Mouse (Mus musculus) bone marrow macrophage, adult 2 months (primary cell): Measurements from ENCODE around the gene Mecp2. TPM values are rescaled to one million over a fixed set of nuclear protein-coding genes. Genes with fewer than 3 reads are reported as not detected.

Experiments used
- H3K27ac ChIP-seq: 2 replicates; pipeline ENCODE4 v1.5.1; 2012; ENCODE audit warnings: low read depth, low read length; ENCODE audit not compliant: insufficient read depth
- H3K4me1 ChIP-seq: 2 replicates; pipeline ENCODE4 v1.6.1; 2012; ENCODE audit warnings: low read length; ENCODE audit not compliant: control insufficient read depth, insufficient read depth
- H3K4me3 ChIP-seq: 2 replicates; pipeline ENCODE4 v1.5.1; 2012; ENCODE audit warnings: mild to moderate bottlenecking, low read length, moderate library complexity; ENCODE audit not compliant: insufficient read depth
- CTCF ChIP-seq: IDR thresholded peaks from 2 replicates; pipeline ENCODE4 v1.5.1; 2012; ENCODE audit warnings: low read depth, mild to moderate bottlenecking, low read length, moderate library complexity
- POLR2A ChIP-seq: IDR thresholded peaks from 2 replicates; pipeline ENCODE4 v1.6.1; 2012; ENCODE audit warnings: mild to moderate bottlenecking, low read depth, low read length, borderline replicate concordance
- polyA plus RNA-seq: library from polyadenylated mRNA; stranded (reverse); fragments of >200 nt; gene quantifications from 2 replicates; pipeline ENCODE4 v1.2.4, GENCODE M21; 2012; ENCODE audit not compliant: missing spikeins, insufficient read depth, insufficient read length

The Mecp2 gene
- polyA plus RNA-seq, 1 experiment: 26.2 TPM

DNA sequence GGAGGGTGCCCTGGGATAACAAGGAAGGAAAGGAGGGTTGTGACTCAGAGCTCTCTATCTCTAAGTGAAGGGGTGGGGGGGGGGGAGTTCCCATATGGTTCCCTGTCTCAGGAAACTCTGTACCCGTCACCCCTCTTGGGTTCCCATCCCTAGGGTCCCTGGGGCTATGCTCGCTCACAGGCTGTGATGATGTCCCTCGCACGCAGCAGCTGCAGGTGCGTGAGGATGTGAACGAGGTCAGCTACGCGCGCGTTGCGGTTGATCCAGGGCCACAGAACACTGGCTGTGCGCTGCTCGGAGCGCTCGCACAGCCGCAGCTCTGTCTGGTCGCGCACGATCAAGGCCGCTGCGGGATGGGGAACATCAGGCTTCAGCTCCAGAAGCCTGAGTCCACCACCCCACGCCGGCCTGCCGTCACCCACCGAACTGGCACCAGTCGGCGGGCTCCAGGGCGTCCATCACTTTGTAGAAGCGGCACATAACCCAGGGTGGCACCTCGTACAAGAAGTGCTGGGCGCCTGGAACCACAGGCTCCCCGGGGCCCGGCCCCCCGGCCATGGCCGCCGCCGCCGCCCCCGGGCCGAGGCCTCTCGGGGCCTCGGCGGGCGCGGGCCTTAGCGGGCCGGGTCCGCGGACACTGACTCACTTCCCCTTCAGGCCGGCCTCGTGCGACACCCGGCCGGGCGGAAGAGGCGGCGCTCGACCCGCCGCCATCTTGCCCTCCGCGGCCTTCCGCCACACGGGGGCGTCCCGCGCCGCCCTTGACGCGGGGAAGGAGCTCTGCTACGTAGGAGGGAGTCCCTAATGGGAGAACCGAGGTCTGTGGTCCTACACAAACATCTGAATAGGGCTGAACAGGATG lies 111.7 kb downstream of the Mecp2 start, which contains the start of gene Irak1:
Irak1 (minus strand) TSS at position 731 of the 862 bp plus-strand sequence.
- H3K4me1 ChIP-seq: peaks cover 15% of the 10 kb centered on the region
- H3K4me3 ChIP-seq: peak within 1 kb of the TSS; percentile 91
- TF ChIP-seq POLR2A: no peak
- TF ChIP-seq CTCF: peak; percentile 24; the same call in 1 of the 2 replicates
- H3K27ac ChIP-seq: peak within 1 kb of the TSS; percentile 62

DNA sequence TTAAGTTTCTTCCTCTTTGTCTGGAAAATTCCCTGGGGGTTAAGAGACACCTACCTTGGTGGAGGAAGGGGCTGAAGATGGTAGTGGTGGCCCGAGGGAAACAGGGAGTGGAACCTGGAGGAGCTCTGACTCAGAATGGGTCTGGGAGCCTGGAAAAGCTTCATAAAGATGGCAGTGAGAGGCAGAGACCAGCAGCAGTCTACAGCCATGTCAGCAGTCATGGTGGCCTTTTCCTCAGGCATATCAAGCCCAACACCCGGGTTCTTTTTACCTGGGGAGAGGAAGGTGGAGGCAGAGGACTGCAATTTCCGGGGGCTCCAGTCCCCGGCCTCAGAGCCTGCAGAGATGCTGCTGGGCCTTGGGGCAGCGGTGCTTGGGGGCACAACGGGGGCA lies 112.4 kb downstream of the Mecp2 start:
- peak overlapping the region; percentile 26 for H3K27ac ChIP-seq
- H3K4me3 ChIP-seq: peak overlapping the region; percentile 91
- peaks cover 15% of the 10 kb centered on the region for H3K4me1 ChIP-seq
- no peak for TF ChIP-seq POLR2A
- no peak for TF ChIP-seq CTCF

GRCm38 (mm10) chrX:74014597-74014996 lies 120.6 kb downstream of the Mecp2 start:
- Histone ChIP-seq H3K4me1 (no peaks in the 10 kb centered on the region), H3K27ac (no peak overlapping the region), H3K4me3 (no peak overlapping the region)
- no peak for TF ChIP-seq CTCF
- TF ChIP-seq POLR2A: no peak

DNA sequence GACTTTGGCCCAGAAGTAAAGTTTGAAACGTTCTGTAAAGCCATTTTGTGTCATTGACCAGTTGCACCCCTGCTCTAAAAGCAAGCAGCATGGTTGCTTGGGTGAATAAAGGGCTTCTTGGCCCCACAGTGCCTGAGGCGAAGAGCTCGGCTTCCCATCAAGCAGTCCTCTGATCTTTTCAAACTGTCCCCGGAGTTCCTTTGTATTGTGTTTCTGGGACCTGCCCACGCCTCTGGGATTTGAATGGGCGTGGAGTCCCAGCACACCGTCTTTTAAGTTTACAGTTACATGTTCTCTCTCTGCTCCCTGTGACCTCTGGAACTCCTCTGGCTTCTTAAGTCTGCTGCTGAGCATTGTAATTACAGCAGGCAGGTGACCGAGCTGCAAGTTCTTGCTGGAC lies 127.1 kb downstream of the Mecp2 start:
- Histone ChIP-seq H3K4me1 (peaks cover 4% of the 10 kb centered on the region; the same call in 1 of the 2 replicates), H3K4me3 (no peak overlapping the region), H3K27ac (no peak overlapping the region)
- TF ChIP-seq POLR2A (no peak), CTCF (no peak)

DNA sequence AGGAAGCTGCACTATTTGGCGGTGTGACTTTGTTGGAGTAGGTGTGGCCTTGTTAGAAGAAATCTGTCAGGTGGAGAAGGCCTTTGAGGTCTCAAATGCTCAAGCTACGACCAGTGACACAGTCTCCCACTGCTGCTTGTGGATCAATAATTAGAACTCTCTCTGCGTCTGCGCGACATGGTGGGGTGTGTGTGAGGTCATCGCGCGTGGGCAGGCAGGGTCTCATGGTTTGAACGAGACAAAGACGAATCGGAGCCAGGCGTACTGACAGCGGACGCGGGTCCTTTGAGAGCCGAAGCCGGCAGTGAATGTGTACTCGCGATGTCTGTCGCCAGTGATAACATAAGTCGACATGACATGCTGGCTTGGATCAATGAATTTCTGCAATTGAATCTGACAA lies 128.8 kb downstream of the Mecp2 start:
- H3K27ac ChIP-seq: no peak overlapping the region
- peaks cover 4% of the 10 kb centered on the region; the same call in 1 of the 2 replicates for H3K4me1 ChIP-seq
- TF ChIP-seq POLR2A (no peak), CTCF (no peak)
- no peak overlapping the region for H3K4me3 ChIP-seq

GRCm38 (mm10) chrX:74003644-74004043 lies 131.5 kb downstream of the Mecp2 start:
- Histone ChIP-seq H3K27ac (peak overlapping the region; percentile 40), H3K4me3 (no peak overlapping the region), H3K4me1 (peaks cover 8% of the 10 kb centered on the region)
- TF ChIP-seq POLR2A (no peak), CTCF (no peak)

DNA sequence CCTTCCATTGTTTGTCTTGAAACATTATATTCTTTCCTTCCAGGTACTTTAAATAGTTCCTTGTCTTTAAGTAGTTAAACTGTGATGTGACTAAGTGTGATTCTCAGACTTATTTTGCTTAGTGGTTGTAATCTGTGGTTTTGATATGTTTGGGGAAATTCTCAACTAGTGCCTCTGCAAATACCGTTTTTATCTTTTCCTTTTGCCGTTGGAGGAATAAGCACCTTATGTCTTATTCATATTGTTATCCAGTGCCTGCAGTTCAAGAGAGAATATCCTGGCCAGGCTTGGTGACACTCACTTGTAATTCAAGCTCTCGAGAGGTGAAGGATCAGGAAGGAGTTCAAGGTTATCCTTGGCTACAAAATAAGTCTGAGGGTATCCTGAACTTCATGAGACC lies 134.1 kb downstream of the Mecp2 start:
- TF ChIP-seq POLR2A: no peak
- Histone ChIP-seq H3K27ac (no peak overlapping the region), H3K4me1 (peaks cover 14% of the 10 kb centered on the region), H3K4me3 (no peak overlapping the region)

DNA sequence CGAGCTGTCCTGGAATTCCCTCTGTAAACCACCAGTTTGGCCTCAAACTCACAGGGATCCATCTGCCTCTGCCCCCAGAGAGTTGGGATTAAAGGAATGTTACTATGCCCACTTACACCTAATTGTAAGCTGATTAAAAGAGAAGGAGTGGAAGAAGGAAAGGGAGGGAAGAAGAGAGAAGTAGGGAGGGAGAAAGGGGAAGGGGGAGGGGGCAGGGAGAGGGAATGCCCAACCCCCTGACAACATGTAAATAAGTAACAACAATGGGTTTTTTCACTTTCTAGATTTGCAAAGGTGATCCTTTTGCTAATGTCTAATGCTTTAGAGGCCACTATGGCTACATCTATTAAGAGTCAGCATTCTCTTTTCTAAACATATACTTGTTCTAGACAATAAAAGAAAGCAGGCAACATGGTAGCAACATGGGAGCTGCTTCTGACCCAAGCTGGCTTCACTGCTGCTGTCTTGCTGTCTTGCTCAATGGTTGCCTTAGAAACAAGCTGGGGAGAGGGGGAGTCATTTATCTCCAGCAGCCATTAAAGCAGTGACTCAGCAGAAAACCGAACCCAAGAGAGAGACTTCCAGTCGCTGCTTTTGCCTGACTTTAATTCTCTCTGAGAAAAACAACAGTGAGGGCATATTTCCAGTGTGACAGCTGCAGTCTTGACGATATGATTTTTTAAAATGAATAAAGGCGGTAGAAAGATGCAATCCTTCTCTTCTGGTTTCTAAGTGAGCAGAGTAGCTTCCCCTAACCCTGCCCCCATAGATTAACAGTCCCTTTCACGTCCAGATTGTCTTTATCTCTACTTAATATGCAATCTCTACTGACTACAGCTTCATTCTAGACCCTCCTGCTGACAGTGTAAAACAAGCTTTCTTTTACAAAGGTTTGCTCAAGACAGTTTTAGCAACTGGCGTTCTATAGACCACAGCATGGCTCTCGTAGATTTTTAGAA lies 136.0 kb downstream of the Mecp2 start:
- Histone ChIP-seq H3K4me1 (peaks cover 14% of the 10 kb centered on the region), H3K4me3 (no peak overlapping the region), H3K27ac (peak overlapping the region; percentile 36)
- TF ChIP-seq POLR2A: no peak
- TF ChIP-seq CTCF: no peak

- no peaks in the 10 kb centered on the region for H3K4me1 ChIP-seq
- no peak overlapping the region for H3K27ac ChIP-seq
- TF ChIP-seq POLR2A: no peak
- no peak for TF ChIP-seq CTCF
- no peak overlapping the region for H3K4me3 ChIP-seq
Measured at GRCm38 (mm10) chrX:73977783-73978182, 157.4 kb downstream of the Mecp2 start.

Other genes starting within 250 kb of the Mecp2 start
- not detected in 2 replicates for gene Avpr2, start 243.3 kb downstream of the Mecp2 start, polyA plus RNA-seq
- gene L1cam, start 239.3 kb downstream of the Mecp2 start, polyA plus RNA-seq: 32.0 and 36.6 TPM in 2 replicates
- gene Arhgap4, start 213.5 kb downstream of the Mecp2 start, polyA plus RNA-seq: 102 and 106 TPM in 2 replicates
- 29.6 and 34.5 TPM in 2 replicates for gene Naa10, start 213.4 kb downstream of the Mecp2 start, polyA plus RNA-seq
- 162 and 175 TPM in 2 replicates for gene Renbp, start 204.5 kb downstream of the Mecp2 start, polyA plus RNA-seq
- 37.1 and 39.9 TPM in 2 replicates for gene Hcfc1, start 169.0 kb downstream of the Mecp2 start, polyA plus RNA-seq
- 66.7 and 69.6 TPM in 2 replicates for gene Irak1, start 111.4 kb downstream of the Mecp2 start, polyA plus RNA-seq
- gene Opn1mw, start 7.9 kb downstream of the Mecp2 start, polyA plus RNA-seq: not detected in 2 replicates
- gene Tex28, start 32.5 kb upstream of the Mecp2 start, polyA plus RNA-seq: not detected in 2 replicates
- not detected in 2 replicates for gene Tktl1, start 41.9 kb upstream of the Mecp2 start, polyA plus RNA-seq
- 326 and 442 TPM in 2 replicates for gene Flna, start 114.5 kb upstream of the Mecp2 start, polyA plus RNA-seq
- gene Emd, start 119.3 kb upstream of the Mecp2 start, polyA plus RNA-seq: 61.4 and 66.9 TPM in 2 replicates
- 136 and 172 TPM in 2 replicates for gene Rpl10, start 135.4 kb upstream of the Mecp2 start, polyA plus RNA-seq
- 74.6 and 79.4 TPM in 2 replicates for gene Taz, start 146.5 kb upstream of the Mecp2 start, polyA plus RNA-seq
- 274 and 292 TPM in 2 replicates for gene Dnase1l1, start 147.0 kb upstream of the Mecp2 start, polyA plus RNA-seq
- 529 and 540 TPM in 2 replicates for gene Atp6ap1, start 161.7 kb upstream of the Mecp2 start, polyA plus RNA-seq
- gene Gdi1, start 169.6 kb upstream of the Mecp2 start, polyA plus RNA-seq: 160 and 185 TPM in 2 replicates
- gene Fam50a, start 177.7 kb upstream of the Mecp2 start, polyA plus RNA-seq: 76.2 and 87.8 TPM in 2 replicates
- 2.5 and 3.8 TPM in 2 replicates for gene Plxna3, start 193.7 kb upstream of the Mecp2 start, polyA plus RNA-seq
- gene Lage3, start 218.3 kb upstream of the Mecp2 start, polyA plus RNA-seq: 45.1 and 50.3 TPM in 2 replicates
- gene Ubl4a, start 237.9 kb upstream of the Mecp2 start, polyA plus RNA-seq: 20.5 and 23.7 TPM in 2 replicates
- gene Slc10a3, start 238.0 kb upstream of the Mecp2 start, polyA plus RNA-seq: 13.5 and 15.2 TPM in 2 replicates